26 mouse cellular contexts compared by ENCODE assay signal in the genomic region with DNA sequence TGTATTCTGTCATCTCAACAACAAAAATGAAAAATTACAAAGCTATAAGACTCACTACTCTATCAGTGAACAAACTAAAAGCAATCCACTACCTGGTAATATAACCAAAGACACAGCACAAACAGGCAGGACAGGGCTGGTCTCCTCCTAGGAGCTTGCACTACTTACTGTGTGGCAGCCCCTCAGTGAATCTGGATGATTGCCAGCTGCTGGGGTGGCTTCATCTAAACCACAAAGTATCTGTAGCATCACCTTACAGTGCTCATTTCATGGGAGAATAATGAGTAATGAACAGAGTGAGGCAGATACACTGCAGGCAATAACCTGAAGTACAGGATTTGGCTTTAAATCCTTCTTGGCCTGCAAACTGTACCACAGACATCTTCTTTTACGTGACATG.
"Had no signal": no experiment of that assay in that cellular context is flagged by ENCODE, and none has a peak within 500 bp of the region (broad histone marks: within the 10 kb centered on the region; RNA-seq: fewer than 3 reads in every experiment).

No protein-coding gene starts in this region.

- H3K4me1 ChIP-seq: embryonic facial prominence, embryonic 12.5 days; embryonic facial prominence, embryonic 13.5 days; embryonic facial prominence, embryonic 15.5 days; forebrain, embryonic 12.5 days; forebrain, embryonic 13.5 days; forebrain, embryonic 15.5 days had no signal

- H3K4me2 ChIP-seq: embryonic facial prominence, embryonic 12.5 days; embryonic facial prominence, embryonic 13.5 days; embryonic facial prominence, embryonic 15.5 days; forebrain, embryonic 12.5 days; forebrain, embryonic 13.5 days; forebrain, embryonic 15.5 days had no signal

- H3K27ac ChIP-seq: embryonic facial prominence, embryonic 12.5 days; embryonic facial prominence, embryonic 13.5 days; embryonic facial prominence, embryonic 15.5 days; forebrain, embryonic 10.5 days; forebrain, embryonic 12.5 days; forebrain, embryonic 13.5 days; forebrain, embryonic 15.5 days; gastrocnemius, adult 2 months; heart, adult 2 months had no signal

- H3K4me3 ChIP-seq: embryonic facial prominence, embryonic 12.5 days; embryonic facial prominence, embryonic 13.5 days; embryonic facial prominence, embryonic 15.5 days; erythroblast, embryonic 14.5 days; forebrain, embryonic 10.5 days; forebrain, embryonic 12.5 days; forebrain, embryonic 13.5 days; forebrain, embryonic 15.5 days; gastrocnemius, adult 2 months; heart, adult 2 months had no signal

- H3K9me3 ChIP-seq: embryonic facial prominence, embryonic 12.5 days; embryonic facial prominence, embryonic 13.5 days; embryonic facial prominence, embryonic 15.5 days; forebrain, embryonic 10.5 days; forebrain, embryonic 12.5 days; forebrain, embryonic 13.5 days; forebrain, embryonic 15.5 days had no signal

- H3K27me3 ChIP-seq: embryonic facial prominence, embryonic 12.5 days; embryonic facial prominence, embryonic 13.5 days; embryonic facial prominence, embryonic 15.5 days; forebrain, embryonic 12.5 days; forebrain, embryonic 13.5 days; forebrain, embryonic 15.5 days had no signal

- ATAC-seq: forebrain, embryonic 13.5 days; forebrain, embryonic 14.5 days; forebrain, embryonic 15.5 days; forebrain, embryonic 16.5 days; forebrain, postnatal 0 days had no signal

- H3K9ac ChIP-seq: embryonic facial prominence, embryonic 12.5 days; embryonic facial prominence, embryonic 13.5 days; embryonic facial prominence, embryonic 15.5 days; forebrain, embryonic 12.5 days; forebrain, embryonic 13.5 days; forebrain, embryonic 15.5 days; forebrain, postnatal 0 days had no signal

- DNase-seq: cerebellum, adult 2 months; cerebellum, adult 8-10 months; cerebellum, adult 9-10 months; cerebellum, adult 9-11 months; cerebellum, postnatal 14 days; cerebellum, postnatal 25 days; cerebellum, postnatal 36 days; embryo, embryonic 11 days; forebrain, postnatal 0 days; gastrocnemius, adult 2 months; gastrocnemius, postnatal 10 days; gastrocnemius, postnatal 14 days; gastrocnemius, postnatal 25 days; gastrocnemius, postnatal 36 days; heart, adult 18-20 months; heart, adult 2 months had no signal
